Mouse (Mus musculus) G1E (cell line): Measurements from ENCODE around the gene Padi3.

ENCODE experiments used
- CTCF ChIP-seq: IDR thresholded peaks from 2 replicates; pipeline ENCODE4 v1.5.1; 2012; ENCODE audit warnings: low read depth, low read length, inconsistent platforms, mixed read lengths
- GATA1 ChIP-seq: IDR thresholded peaks from 2 replicates; pipeline ENCODE4 v1.6.1; 2012; ENCODE audit warnings: borderline replicate concordance, low read length, inconsistent platforms, mixed read lengths
- GATA2 ChIP-seq: IDR thresholded peaks from 2 replicates; pipeline ENCODE4 v1.6.1; 2012; ENCODE audit warnings: low read depth, low read length, inconsistent platforms, borderline replicate concordance
- TAL1 ChIP-seq: conservative IDR thresholded peaks from 2 replicates; pipeline ENCODE4 v1.6.1; 2012; ENCODE audit warnings: low read depth, low read length, inconsistent platforms, mixed read lengths

GRCm38 (mm10) chr4:140744654-140745053 lies 65.8 kb downstream of the Padi3 start:
- TF ChIP-seq TAL1 (no peak), GATA2 (no peak), CTCF (peak; percentile 35; the same call in 1 of the 2 replicates), GATA1 (no peak)
